Mouse (Mus musculus) kidney, embryonic 15.5 days (tissue): Measurements from ENCODE around the gene Hat1. TPM values are rescaled to one million over a fixed set of nuclear protein-coding genes. Genes with fewer than 3 reads are reported as not detected.

Experiments used
- ATAC-seq: fragments of 200-750 bp; cut with Nextera tagmentation; replicated peaks from 2 replicates; pipeline ENCODE4 v1.8.0; 2017; ENCODE audit warnings: moderate TSS enrichment; ENCODE audit not compliant: low FRiP score
- H3K27ac ChIP-seq: fragments of 300-500 bp; sonication (generic); 2 replicates; pipeline ENCODE4 v1.5.1; 2015; ENCODE audit warnings: mild to moderate bottlenecking, inconsistent platforms
- H3K27me3 ChIP-seq: fragments of 300-500 bp; sonication (generic); 2 replicates; pipeline ENCODE4 v1.6.1; 2015; ENCODE audit warnings: inconsistent platforms
- H3K36me3 ChIP-seq: fragments of 300-500 bp; sonication (generic); 2 replicates; pipeline ENCODE4 v1.6.1; 2015; ENCODE audit warnings: inconsistent platforms
- H3K4me1 ChIP-seq: fragments of 300-500 bp; sonication (generic); 2 replicates; pipeline ENCODE4 v1.6.1; 2015; ENCODE audit warnings: inconsistent platforms
- H3K4me2 ChIP-seq: fragments of 300-500 bp; sonication (generic); 2 replicates; pipeline ENCODE4 v1.6.1; 2015; ENCODE audit warnings: moderate library complexity, mild to moderate bottlenecking, inconsistent platforms
- H3K4me3 ChIP-seq: fragments of 300-500 bp; sonication (generic); replicated peaks from 2 replicates; pipeline ENCODE4 v1.5.1; 2015; ENCODE audit warnings: mild to moderate bottlenecking, inconsistent platforms
- H3K9ac ChIP-seq: fragments of 300-500 bp; sonication (generic); 2 replicates; pipeline ENCODE4 v1.6.1; 2015; ENCODE audit warnings: mild to moderate bottlenecking, inconsistent platforms
- H3K9me3 ChIP-seq: fragments of 300-500 bp; sonication (generic); replicated peaks from 2 replicates; pipeline ENCODE4 v1.6.1; 2016; ENCODE audit warnings: inconsistent platforms
- WGBS: fragments of 180-500 bp; shearing (Covaris S2); methylation state at CpG from one replicate; pipeline ENCODE4 v1.1.7; 2015; ENCODE audit warnings: mixed read lengths; 5-methylcytosine and 5-hydroxymethylcytosine counted together
- polyA plus RNA-seq: library from polyadenylated mRNA; unstranded; fragments of >200 nt; fragmentation: Nextera tagmentation; extraction: Ambion mirVana; gene quantifications from 2 replicates; pipeline ENCODE4 v1.2.1, GENCODE M21; 2015

Gene Hat1
- polyA plus RNA-seq, 1 experiment from 2014 or later: 138 TPM

GRCm38 (mm10) chr2:71387766-71388165 lies 992 bp upstream of the Hat1 start:
- H3K36me3 ChIP-seq: peaks cover 15% of the 10 kb centered on the region
- ATAC-seq: no peak
- no peaks in the 10 kb centered on the region for H3K27me3 ChIP-seq
- H3K27ac ChIP-seq: no peak overlapping the region
- no peak overlapping the region for H3K9ac ChIP-seq
- H3K4me3 ChIP-seq: no peak overlapping the region
- no peaks in the 10 kb centered on the region for H3K9me3 ChIP-seq
- H3K4me2 ChIP-seq: no peak overlapping the region
- 85% methylated on average over 6 of the region's 6 CpGs for WGBS
- peaks cover 11% of the 10 kb centered on the region for H3K4me1 ChIP-seq

GRCm38 (mm10) chr2:71389864-71390263 lies 1.1 kb downstream of the Hat1 start:
- Histone ChIP-seq H3K9me3 (no peaks in the 10 kb centered on the region), H3K27ac (peak overlapping the region; percentile 89), H3K36me3 (peaks cover 25% of the 10 kb centered on the region), H3K4me3 (peak overlapping the region; percentile 91), H3K4me2 (peak overlapping the region; percentile 77), H3K9ac (peak overlapping the region; percentile 86), H3K27me3 (no peaks in the 10 kb centered on the region), H3K4me1 (peaks cover 11% of the 10 kb centered on the region)
- ATAC-seq: no peak
- 57% methylated on average over 9 of the region's 9 CpGs for WGBS

GRCm38 (mm10) chr2:71405613-71406012 lies 16.9 kb downstream of the Hat1 start:
- H3K27ac ChIP-seq: no peak overlapping the region
- H3K4me1 ChIP-seq: no peaks in the 10 kb centered on the region
- peaks cover 57% of the 10 kb centered on the region for H3K36me3 ChIP-seq
- no peak overlapping the region for H3K4me2 ChIP-seq
- no peaks in the 10 kb centered on the region for H3K27me3 ChIP-seq
- no peaks in the 10 kb centered on the region for H3K9me3 ChIP-seq
- H3K9ac ChIP-seq: no peak overlapping the region
- ATAC-seq: no peak
- H3K4me3 ChIP-seq: no peak overlapping the region
- 94% methylated on average over 1 of the region's 1 CpGs for WGBS

GRCm38 (mm10) chr2:71418760-71419280 lies 30.1 kb downstream of the Hat1 start:
- Histone ChIP-seq H3K9ac (no peak overlapping the region), H3K4me1 (no peaks in the 10 kb centered on the region), H3K9me3 (no peaks in the 10 kb centered on the region), H3K36me3 (peaks cover 54% of the 10 kb centered on the region), H3K4me2 (no peak overlapping the region), H3K4me3 (no peak overlapping the region), H3K27ac (no peak overlapping the region), H3K27me3 (no peaks in the 10 kb centered on the region)
- no peak for ATAC-seq
- 68% methylated on average over 3 of the region's 3 CpGs for WGBS

GRCm38 (mm10) chr2:71419408-71419807 lies 30.6 kb downstream of the Hat1 start:
- H3K27ac ChIP-seq: no peak overlapping the region
- no peaks in the 10 kb centered on the region for H3K4me1 ChIP-seq
- no peak overlapping the region for H3K4me3 ChIP-seq
- WGBS: 94% methylated on average over 3 of the region's 3 CpGs
- H3K36me3 ChIP-seq: peaks cover 55% of the 10 kb centered on the region
- no peak overlapping the region for H3K9ac ChIP-seq
- ATAC-seq: no peak
- no peaks in the 10 kb centered on the region for H3K27me3 ChIP-seq
- H3K4me2 ChIP-seq: no peak overlapping the region
- no peaks in the 10 kb centered on the region for H3K9me3 ChIP-seq

- Histone ChIP-seq H3K36me3 (peaks cover 53% of the 10 kb centered on the region), H3K9ac (no peak overlapping the region), H3K9me3 (no peaks in the 10 kb centered on the region), H3K4me2 (no peak overlapping the region), H3K4me1 (no peaks in the 10 kb centered on the region), H3K27ac (no peak overlapping the region), H3K27me3 (no peaks in the 10 kb centered on the region), H3K4me3 (no peak overlapping the region)
- no peak for ATAC-seq
- WGBS: 93% methylated on average over 9 of the region's 9 CpGs
Measured at GRCm38 (mm10) chr2:71420895-71421425, 32.2 kb downstream of the Hat1 start.

GRCm38 (mm10) chr2:71424545-71424944 lies 35.8 kb downstream of the Hat1 start:
- Histone ChIP-seq H3K9me3 (no peaks in the 10 kb centered on the region), H3K4me2 (no peak overlapping the region), H3K9ac (no peak overlapping the region), H3K4me3 (no peak overlapping the region), H3K27ac (no peak overlapping the region), H3K36me3 (peaks cover 69% of the 10 kb centered on the region), H3K27me3 (no peaks in the 10 kb centered on the region), H3K4me1 (no peaks in the 10 kb centered on the region)
- no peak for ATAC-seq
- WGBS: 83% methylated on average over 4 of the region's 4 CpGs

- Histone ChIP-seq H3K9ac (no peak overlapping the region), H3K9me3 (no peaks in the 10 kb centered on the region), H3K36me3 (peaks cover 77% of the 10 kb centered on the region), H3K27me3 (no peaks in the 10 kb centered on the region), H3K4me3 (no peak overlapping the region), H3K27ac (no peak overlapping the region), H3K4me2 (no peak overlapping the region), H3K4me1 (no peaks in the 10 kb centered on the region)
- ATAC-seq: no peak
- WGBS: 87% methylated on average over 4 of the region's 4 CpGs
Measured at GRCm38 (mm10) chr2:71435440-71435839, 46.7 kb downstream of the Hat1 start.

GRCm38 (mm10) chr2:71443376-71443775 lies 54.6 kb downstream of the Hat1 start:
- 0 out of 2 replicates have a peak, but pooled peaks cover 10% of the 10 kb centered on the region for H3K27me3 ChIP-seq
- H3K9me3 ChIP-seq: no peaks in the 10 kb centered on the region
- no peaks in the 10 kb centered on the region for H3K4me1 ChIP-seq
- H3K9ac ChIP-seq: no peak overlapping the region
- H3K36me3 ChIP-seq: peaks cover 27% of the 10 kb centered on the region
- no peak overlapping the region for H3K4me3 ChIP-seq
- 30% methylated on average over 2 of the region's 2 CpGs for WGBS
- no peak for ATAC-seq
- no peak overlapping the region for H3K27ac ChIP-seq
- H3K4me2 ChIP-seq: no peak overlapping the region

GRCm38 (mm10) chr2:71445536-71446196 lies 56.9 kb downstream of the Hat1 start:
- no peak overlapping the region for H3K27ac ChIP-seq
- peaks cover 23% of the 10 kb centered on the region for H3K27me3 ChIP-seq
- H3K36me3 ChIP-seq: peaks cover 11% of the 10 kb centered on the region
- no peak overlapping the region for H3K9ac ChIP-seq
- no peaks in the 10 kb centered on the region for H3K9me3 ChIP-seq
- no peak overlapping the region for H3K4me2 ChIP-seq
- H3K4me3 ChIP-seq: no peak overlapping the region
- H3K4me1 ChIP-seq: no peaks in the 10 kb centered on the region
- 64% methylated on average over 17 of the region's 17 CpGs for WGBS
- ATAC-seq: no peak

- Histone ChIP-seq H3K9ac (no peak overlapping the region), H3K4me2 (no peak overlapping the region), H3K36me3 (no peaks in the 10 kb centered on the region), H3K4me1 (peaks cover 6% of the 10 kb centered on the region; the same call in 1 of the 2 replicates), H3K4me3 (no peak overlapping the region), H3K27ac (no peak overlapping the region), H3K27me3 (peaks cover 36% of the 10 kb centered on the region), H3K9me3 (no peaks in the 10 kb centered on the region)
- ATAC-seq: no peak
- 9% methylated on average over 2 of the region's 2 CpGs for WGBS
Measured at GRCm38 (mm10) chr2:71449604-71450003, 60.8 kb downstream of the Hat1 start.

- H3K4me2 ChIP-seq: no peak overlapping the region
- no peaks in the 10 kb centered on the region for H3K36me3 ChIP-seq
- 70% methylated on average over 5 of the region's 5 CpGs for WGBS
- no peak for ATAC-seq
- peaks cover 6% of the 10 kb centered on the region; the same call in 1 of the 2 replicates for H3K4me1 ChIP-seq
- H3K27me3 ChIP-seq: peaks cover 30% of the 10 kb centered on the region
- H3K9ac ChIP-seq: no peak overlapping the region
- no peak overlapping the region for H3K27ac ChIP-seq
- H3K9me3 ChIP-seq: no peaks in the 10 kb centered on the region
- no peak overlapping the region for H3K4me3 ChIP-seq
Measured at GRCm38 (mm10) chr2:71451761-71452160, 63.0 kb downstream of the Hat1 start.
